Mouse (Mus musculus) embryonic facial prominence, embryonic 14.5 days (tissue): ENCODE measurements around the gene Nelfa. TPM values are rescaled to one million over a fixed set of nuclear protein-coding genes. Genes with fewer than 3 reads are reported as not detected.

Source experiments
- ATAC-seq: fragments of 200-750 bp; cut with Nextera tagmentation; 2 replicates; pipeline ENCODE4 v1.8.0; 2017; ENCODE audit warnings: low read depth, moderate number of reproducible peaks, moderate TSS enrichment
- DNase-seq: peaks from one replicate; pipeline ENCODE4 v3.0.0-alpha.2; 2015; ENCODE audit warnings: low spot score
- H3K27ac ChIP-seq: fragments of 300-500 bp; sonication (generic); replicated peaks from 2 replicates; pipeline ENCODE4 v1.5.1; 2014; ENCODE audit warnings: low read depth, mild to moderate bottlenecking, low read length, moderate library complexity
- H3K27me3 ChIP-seq: fragments of 300-500 bp; sonication (generic); replicated peaks from 2 replicates; pipeline ENCODE4 v1.6.1; 2014; ENCODE audit warnings: low read length; ENCODE audit not compliant: control insufficient read depth, insufficient read depth
- H3K36me3 ChIP-seq: fragments of 300-500 bp; sonication (generic); 2 replicates; pipeline ENCODE4 v1.6.1; 2014; ENCODE audit warnings: low read length, mixed read lengths; ENCODE audit not compliant: control insufficient read depth, insufficient read depth
- H3K4me1 ChIP-seq: fragments of 300-500 bp; sonication (generic); 2 replicates; pipeline ENCODE4 v1.6.1; 2014; ENCODE audit warnings: antibody characterized with exemption, low read length; ENCODE audit not compliant: control insufficient read depth, insufficient read depth
- H3K4me2 ChIP-seq: fragments of 300-500 bp; sonication (generic); 2 replicates; pipeline ENCODE4 v1.6.1; 2014; ENCODE audit warnings: low read depth, mild to moderate bottlenecking, low read length, moderate library complexity, mixed read lengths
- H3K4me3 ChIP-seq: fragments of 300-500 bp; sonication (generic); 2 replicates; pipeline ENCODE4 v1.5.1; 2014; ENCODE audit warnings: low read depth, mild to moderate bottlenecking, low read length
- H3K9ac ChIP-seq: fragments of 300-500 bp; sonication (generic); 2 replicates; pipeline ENCODE4 v1.6.1; 2014; ENCODE audit warnings: low read depth, mild to moderate bottlenecking, low read length, moderate library complexity, mixed read lengths
- H3K9me3 ChIP-seq: fragments of 300-500 bp; sonication (generic); 2 replicates; pipeline ENCODE4 v1.6.1; 2016; ENCODE audit warnings: low read length; ENCODE audit not compliant: control insufficient read depth
- WGBS: fragments of 180-500 bp; shearing (Covaris S2); extraction: QIAGEN DNeasy Blood & Tissue Kit; methylation state at CpG from one replicate; pipeline ENCODE4 v1.1.7; 2014; 5-methylcytosine and 5-hydroxymethylcytosine counted together
- polyA plus RNA-seq: library from polyadenylated mRNA; unstranded; fragments of >200 nt; fragmentation: Nextera tagmentation; extraction: Ambion mirVana; gene quantifications from 2 replicates; pipeline ENCODE4 v1.2.1, GENCODE M21; 2014

Gene Nelfa
- polyA plus RNA-seq, 1 experiment from 2014 or later, result 46.7 TPM

DNA sequence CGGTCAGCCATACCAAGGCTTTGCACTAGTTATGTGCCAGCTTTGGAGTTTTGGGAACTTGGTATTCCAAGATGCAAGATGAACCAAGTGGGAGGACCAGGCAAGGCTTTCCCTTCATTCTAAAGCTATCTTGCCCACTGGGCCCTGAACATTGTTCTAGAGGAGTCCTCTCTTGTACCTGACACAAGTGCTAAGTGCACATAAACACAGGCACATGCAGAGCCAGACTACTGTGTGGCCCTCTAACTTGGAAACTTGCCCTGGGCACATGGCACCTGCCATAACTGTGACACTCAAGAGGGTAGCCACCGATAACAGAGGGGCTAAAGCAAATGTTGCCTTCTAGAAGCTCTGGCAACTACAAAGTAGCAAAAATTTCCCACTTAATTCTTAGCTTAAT lies 33.5 kb downstream of the Nelfa start:
- ATAC-seq (no peak), DNase-seq (no peak)
- 93% methylated on average over 2 of the region's 2 CpGs for WGBS
- Histone ChIP-seq H3K27ac (no peak overlapping the region), H3K36me3 (peaks cover 55% of the 10 kb centered on the region), H3K27me3 (no peaks in the 10 kb centered on the region), H3K4me3 (no peak overlapping the region), H3K9ac (no peak overlapping the region), H3K9me3 (no peaks in the 10 kb centered on the region), H3K4me2 (no peak overlapping the region), H3K4me1 (no peaks in the 10 kb centered on the region)

DNA sequence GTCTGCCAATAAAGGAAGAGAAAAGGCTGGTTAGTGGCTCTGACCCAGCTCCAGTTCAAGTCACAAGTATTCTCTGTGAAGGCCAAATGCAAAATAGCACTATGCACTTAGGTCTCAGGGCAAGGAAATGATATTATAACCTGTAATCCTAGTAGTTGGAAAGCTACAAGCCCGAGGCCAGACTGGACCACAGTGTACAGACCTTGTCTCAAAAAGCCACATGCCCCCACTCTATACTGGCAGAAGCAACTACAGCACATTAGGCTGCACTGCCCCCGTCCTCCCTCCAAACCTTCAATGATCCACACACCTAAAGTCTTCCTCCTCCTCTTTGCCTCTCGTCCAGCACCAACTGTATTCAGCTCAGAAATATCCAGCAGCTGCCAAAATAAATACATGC lies 34.9 kb downstream of the Nelfa start:
- H3K36me3 ChIP-seq, result peaks cover 69% of the 10 kb centered on the region
- H3K4me3 ChIP-seq, result no peak overlapping the region
- no peak for ATAC-seq
- H3K9me3 ChIP-seq, result no peaks in the 10 kb centered on the region
- no peaks in the 10 kb centered on the region for H3K27me3 ChIP-seq
- H3K4me1 ChIP-seq, result no peaks in the 10 kb centered on the region
- H3K4me2 ChIP-seq, result no peak overlapping the region
- 87% methylated on average over 3 of the region's 3 CpGs for WGBS
- H3K27ac ChIP-seq, result no peak overlapping the region
- DNase-seq, result no peak
- no peak overlapping the region for H3K9ac ChIP-seq

DNA sequence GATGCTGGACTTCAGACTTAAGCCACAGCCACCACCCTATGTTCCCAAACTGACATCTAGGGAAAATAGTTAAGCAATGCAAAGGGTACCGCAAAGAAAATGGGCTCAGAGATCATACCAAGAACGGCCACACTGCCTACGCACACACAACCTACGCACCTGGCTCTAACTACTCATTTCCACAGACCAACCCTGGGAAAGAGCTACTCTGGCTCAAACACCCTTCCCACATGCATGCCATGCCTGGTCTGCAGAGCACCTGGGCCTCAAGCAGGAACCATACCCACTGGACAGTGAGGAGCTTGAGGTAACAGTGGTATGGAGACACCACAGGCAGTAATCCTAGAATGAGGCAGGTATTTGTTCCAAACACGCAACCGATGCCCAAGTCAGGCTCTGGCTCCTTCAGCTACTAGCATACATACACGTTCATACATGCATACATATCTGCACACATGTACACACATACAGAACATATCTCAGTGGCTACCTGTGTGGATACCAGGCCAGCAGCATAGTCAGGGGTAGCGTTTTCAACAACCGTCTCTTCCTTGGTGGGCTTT lies 35.4 kb downstream of the Nelfa start:
- WGBS, result 94% methylated on average over 9 of the region's 9 CpGs
- no peak overlapping the region for H3K4me3 ChIP-seq
- ATAC-seq (no peak), DNase-seq (no peak)
- H3K4me2 ChIP-seq, result no peak overlapping the region
- no peaks in the 10 kb centered on the region for H3K27me3 ChIP-seq
- H3K27ac ChIP-seq, result no peak overlapping the region
- H3K9me3 ChIP-seq, result no peaks in the 10 kb centered on the region
- no peaks in the 10 kb centered on the region for H3K4me1 ChIP-seq
- H3K9ac ChIP-seq, result no peak overlapping the region
- H3K36me3 ChIP-seq, result peaks cover 74% of the 10 kb centered on the region

- ATAC-seq, result no peak
Measured at GRCm38 (mm10) chr5:33900101-33900500, 36.1 kb downstream of the Nelfa start.

DNA sequence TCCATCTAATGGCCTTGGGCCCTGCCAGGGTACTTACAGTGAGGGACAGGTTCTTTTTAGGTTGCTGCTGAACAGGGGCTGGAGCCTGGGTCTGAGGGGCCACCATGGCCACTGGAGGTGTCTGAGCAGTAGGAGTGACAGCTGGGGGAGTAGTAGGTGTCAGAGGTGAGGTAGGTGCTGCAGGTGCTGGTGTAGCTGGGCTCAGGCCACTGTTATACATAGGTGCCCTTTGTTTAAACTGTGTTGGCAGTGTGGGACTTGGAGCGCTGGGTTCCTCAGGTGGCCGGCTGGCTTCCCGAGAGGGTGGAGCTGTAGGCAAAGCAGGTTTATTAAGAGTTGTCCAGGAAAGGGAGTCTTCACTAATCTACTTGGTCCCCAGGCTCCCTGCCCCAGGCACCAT lies 37.0 kb downstream of the Nelfa start:
- DNase-seq (no peak), ATAC-seq (no peak)
- Histone ChIP-seq H3K27me3 (no peaks in the 10 kb centered on the region), H3K9ac (no peak overlapping the region), H3K36me3 (peaks cover 90% of the 10 kb centered on the region), H3K4me3 (no peak overlapping the region), H3K4me1 (no peaks in the 10 kb centered on the region), H3K4me2 (no peak overlapping the region), H3K9me3 (no peaks in the 10 kb centered on the region), H3K27ac (no peak overlapping the region)
- WGBS, result 88% methylated on average over 3 of the region's 3 CpGs

More at GRCm38 (mm10) chr5:33900101-33900500, 36.1 kb downstream of the Nelfa start:
- no peak for DNase-seq
- H3K9ac ChIP-seq, result no peak overlapping the region
- no peak overlapping the region for H3K4me2 ChIP-seq
- no peaks in the 10 kb centered on the region for H3K9me3 ChIP-seq
- H3K4me1 ChIP-seq, result no peaks in the 10 kb centered on the region
- H3K36me3 ChIP-seq, result peaks cover 81% of the 10 kb centered on the region
- 93% methylated on average over 3 of the region's 3 CpGs for WGBS
- no peaks in the 10 kb centered on the region for H3K27me3 ChIP-seq
- H3K27ac ChIP-seq, result no peak overlapping the region
- H3K4me3 ChIP-seq, result no peak overlapping the region

DNA sequence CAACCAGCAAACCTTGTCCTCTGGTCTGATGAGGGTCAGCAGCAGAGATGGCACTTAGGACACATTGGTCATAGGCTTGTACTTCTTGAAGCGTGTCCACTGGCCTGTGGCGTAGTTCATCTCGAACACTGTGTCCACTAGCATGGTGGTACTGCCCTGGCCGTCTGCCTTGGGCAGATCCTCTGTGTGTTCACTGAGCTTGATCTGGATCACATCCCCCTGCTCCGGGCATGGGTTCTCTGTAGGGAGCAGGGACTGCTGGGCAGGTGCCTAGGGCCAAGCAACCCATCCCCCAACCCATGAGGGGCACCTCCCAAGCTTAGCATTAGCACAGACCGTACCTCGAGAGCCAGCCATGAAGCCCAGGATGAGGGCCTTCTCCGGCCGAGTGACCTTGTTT lies 37.5 kb downstream of the Nelfa start:
- no peaks in the 10 kb centered on the region for H3K4me1 ChIP-seq
- ATAC-seq (no peak), DNase-seq (no peak)
- no peak overlapping the region for H3K4me2 ChIP-seq
- peaks cover 95% of the 10 kb centered on the region for H3K36me3 ChIP-seq
- no peak overlapping the region for H3K9ac ChIP-seq
- H3K4me3 ChIP-seq, result no peak overlapping the region
- no peak overlapping the region for H3K27ac ChIP-seq
- H3K9me3 ChIP-seq, result no peaks in the 10 kb centered on the region
- no peaks in the 10 kb centered on the region for H3K27me3 ChIP-seq
- WGBS, result 85% methylated on average over 9 of the region's 9 CpGs

GRCm38 (mm10) chr5:33897158-33897557 lies 39.1 kb downstream of the Nelfa start:
- H3K4me3 ChIP-seq, result no peak overlapping the region
- no peaks in the 10 kb centered on the region for H3K27me3 ChIP-seq
- ATAC-seq, result no peak
- H3K9ac ChIP-seq, result no peak overlapping the region
- 81% methylated on average over 2 of the region's 2 CpGs for WGBS
- no peak overlapping the region for H3K4me2 ChIP-seq
- H3K36me3 ChIP-seq, result peaks cover 100% of the 10 kb centered on the region
- no peak for DNase-seq
- H3K9me3 ChIP-seq, result no peaks in the 10 kb centered on the region
- no peak overlapping the region for H3K27ac ChIP-seq
- H3K4me1 ChIP-seq, result no peaks in the 10 kb centered on the region

- WGBS, result 87% methylated on average over 9 of the region's 9 CpGs
- DNase-seq, result no peak
- ATAC-seq, result no peak
- H3K4me1 ChIP-seq, result no peaks in the 10 kb centered on the region
- H3K4me2 ChIP-seq, result no peak overlapping the region
- peaks cover 100% of the 10 kb centered on the region for H3K36me3 ChIP-seq
- H3K27me3 ChIP-seq, result no peaks in the 10 kb centered on the region
- H3K9me3 ChIP-seq, result no peaks in the 10 kb centered on the region
- H3K4me3 ChIP-seq, result no peak overlapping the region
- no peak overlapping the region for H3K9ac ChIP-seq
- no peak overlapping the region for H3K27ac ChIP-seq
Measured at GRCm38 (mm10) chr5:33895116-33895515, 41.1 kb downstream of the Nelfa start.

DNA sequence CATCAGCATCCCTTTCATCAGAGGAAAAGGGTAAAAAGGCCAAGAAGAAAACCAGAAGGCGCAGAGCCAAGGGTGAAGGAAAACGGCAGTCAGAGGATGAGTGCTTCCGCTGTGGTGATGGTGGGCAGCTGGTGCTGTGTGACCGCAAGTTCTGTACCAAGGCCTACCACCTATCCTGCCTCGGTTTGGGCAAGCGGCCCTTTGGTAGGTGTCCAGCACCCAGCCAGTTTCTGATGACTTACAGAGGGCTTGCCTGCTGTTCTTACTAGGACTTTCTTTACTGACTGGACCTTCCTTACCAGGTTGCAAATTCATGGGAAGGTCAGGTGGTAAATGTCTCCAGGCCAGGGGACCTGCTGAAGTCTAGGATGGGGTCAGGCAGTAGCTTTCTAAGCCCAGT lies 42.8 kb downstream of the Nelfa start:
- Histone ChIP-seq H3K9ac (no peak overlapping the region), H3K4me1 (no peaks in the 10 kb centered on the region), H3K4me3 (no peak overlapping the region), H3K9me3 (no peaks in the 10 kb centered on the region), H3K4me2 (no peak overlapping the region), H3K27me3 (no peaks in the 10 kb centered on the region), H3K27ac (no peak overlapping the region), H3K36me3 (peaks cover 98% of the 10 kb centered on the region)
- ATAC-seq (no peak), DNase-seq (no peak)
- 94% methylated on average over 6 of the region's 6 CpGs for WGBS
